Mouse (Mus musculus) left cerebral cortex, postnatal 10 days (tissue): ENCODE results near the gene Dnttip2. TPM values are rescaled to one million over a fixed set of nuclear protein-coding genes. Genes with fewer than 3 reads are reported as not detected.
"Not testable (repeated sequence)": the region's sequence is repeated elsewhere in the genome, so short reads cannot be mapped to it uniquely, and the experiment has no call there.

Experiments
- DNase-seq, 2 experiments: peaks; one replicate each; pipeline ENCODE4 v3.0.0; 2021 to 2022; ENCODE audit warnings: low spot score in 2 of 2, mixed read lengths in 1 of 2; ENCODE audit errors: extremely low spot score in 1 of 2
- intact Hi-C: fragments of 180-260 bp; cut with DNase I; formaldehyde crosslinking; loops from one replicate; pipeline ENCODE4 v1.15.1; 2025
- total RNA-seq, 2 experiments: library from RNA; stranded (reverse); gene quantifications; 2 replicates each; pipeline ENCODE4 v1.2.3; 2021

The Dnttip2 gene
- total RNA-seq, 2 experiments from 2014 or later = 23.5 to 24.3 TPM

GRCm38 (mm10) chr3:122275111-122275510 is 923 bp downstream of the Dnttip2 start:
- no peak for DNase-seq
- intact Hi-C loops = loop anchor here (10.0 kb wide), 1 partner anchor 390 kb away; no protein-coding TSS in a partner anchor

- intact Hi-C loops = no loop called here
- no peak for DNase-seq
These were observed 13.0 kb downstream of the Dnttip2 start for GRCm38 (mm10) chr3:122287195-122287594.

DNA sequence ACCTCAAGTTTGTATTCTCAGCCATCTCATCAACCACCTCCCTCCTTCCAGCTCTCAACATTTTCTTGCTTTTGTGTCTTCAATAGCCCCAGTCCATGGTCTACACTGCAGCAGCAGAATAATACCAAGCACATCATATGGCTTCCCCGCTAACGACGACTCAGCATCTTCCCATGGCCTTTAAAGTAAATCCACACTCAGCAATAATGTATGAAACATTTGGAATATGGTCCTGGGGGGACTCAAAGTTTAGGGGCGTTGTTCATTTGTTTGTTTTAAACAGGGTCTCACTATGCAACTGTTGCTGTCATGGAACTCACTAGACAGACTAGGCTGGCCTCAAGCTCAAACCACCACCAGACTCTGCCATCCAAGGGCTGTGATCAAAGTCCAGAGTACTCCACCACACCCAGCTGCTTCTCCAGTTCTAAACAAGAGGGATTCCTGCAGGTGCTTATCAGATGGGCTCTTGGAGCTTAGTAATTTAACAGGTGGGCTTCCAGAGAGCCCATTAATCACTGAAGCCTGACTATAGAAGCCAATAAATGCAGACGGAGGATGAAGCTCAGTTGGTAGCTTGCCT is 14.5 kb downstream of the Dnttip2 start:
- intact Hi-C loops = no loop called here
- DNase-seq = no peak

- intact Hi-C loops, DNase-seq: not testable (repeated sequence)
These were observed 15.2 kb downstream of the Dnttip2 start for GRCm38 (mm10) chr3:122289344-122289743.

GRCm38 (mm10) chr3:122290696-122291095 is 16.5 kb downstream of the Dnttip2 start:
- DNase-seq = peak; percentile 56 to 60
- intact Hi-C loops = loop anchor here (5.0 kb wide), 1 partner anchor 172 kb away; no protein-coding TSS in a partner anchor

DNA sequence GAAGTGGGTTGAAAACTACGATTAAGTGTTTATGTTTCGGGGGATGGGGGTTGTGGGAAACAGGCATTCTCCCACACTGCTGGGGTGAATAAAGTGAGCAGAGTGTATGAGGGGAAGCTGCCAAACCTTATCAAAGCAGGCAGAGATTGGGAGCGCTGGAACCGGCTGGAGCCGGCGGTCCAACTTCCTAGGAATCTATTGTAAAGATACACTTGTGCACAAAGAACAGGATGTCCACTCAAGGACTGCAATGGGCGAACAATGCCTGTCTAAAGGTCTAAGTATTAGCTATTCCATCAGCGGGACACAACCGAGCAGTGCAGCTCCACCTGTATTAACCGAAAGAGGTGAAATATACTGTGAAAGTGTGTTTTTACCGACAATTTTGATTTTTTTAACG is 17.6 kb downstream of the Dnttip2 start:
- peak in 1 of 2 experiments; percentile 58 for DNase-seq
- intact Hi-C loops = loop anchor here (5.0 kb wide), 1 partner anchor 170 kb away; no protein-coding TSS in a partner anchor

DNA sequence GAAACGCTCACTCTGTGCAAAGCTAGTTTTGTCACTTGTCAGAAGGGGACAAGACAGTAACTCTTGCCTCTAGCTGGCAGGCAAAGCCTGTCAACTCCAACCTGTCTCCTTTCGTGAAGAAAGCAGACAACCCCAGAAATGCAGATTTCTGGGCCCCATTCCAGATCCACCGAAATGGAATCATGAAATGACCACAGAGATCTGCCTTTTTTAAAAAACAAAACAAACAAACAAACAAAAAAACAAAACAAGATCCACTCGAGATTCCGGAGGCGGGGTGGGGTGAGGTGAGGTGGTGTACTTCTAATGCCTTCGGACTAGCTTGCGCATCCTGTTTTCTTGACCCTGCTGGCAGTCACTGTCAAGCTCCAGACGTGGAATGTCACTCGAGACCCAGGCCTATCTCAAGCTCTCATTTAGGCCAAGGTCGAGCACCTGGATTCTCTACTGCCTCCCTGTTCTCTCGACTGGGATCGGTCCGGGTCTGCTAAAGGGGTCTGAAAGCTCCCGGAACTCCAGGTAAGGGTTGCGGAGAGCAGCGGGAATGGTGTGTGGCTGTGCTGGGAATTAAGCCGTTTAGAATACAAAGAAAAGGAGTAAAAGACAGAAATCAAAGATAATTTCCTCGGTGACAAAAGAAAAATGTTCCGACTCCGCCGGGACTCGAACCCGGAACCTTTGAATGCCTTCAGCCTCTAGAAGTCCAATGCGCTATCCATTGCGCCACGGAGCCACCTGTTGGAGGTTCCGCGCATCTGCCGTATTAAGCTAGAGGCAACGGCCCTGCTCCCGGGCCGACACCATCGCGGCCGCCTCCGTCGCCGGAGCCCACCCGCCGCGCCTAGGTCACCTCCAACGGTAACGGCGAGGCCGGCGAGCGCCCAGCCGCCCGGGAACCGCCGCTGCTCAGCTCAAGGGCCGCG is 18.4 kb downstream of the Dnttip2 start:
- DNase-seq = peak; percentile 84 to 91
- intact Hi-C loops = loop anchor here (5.0 kb wide), 1 partner anchor 170 kb away; no protein-coding TSS in a partner anchor

GRCm38 (mm10) chr3:122293223-122293953 is 19.2 kb downstream of the Dnttip2 start:
- intact Hi-C loops = loop anchor here (5.0 kb wide), 1 partner anchor 169 kb away; no protein-coding TSS in a partner anchor
- DNase-seq = peak in 1 of 2 experiments; percentile 92

GRCm38 (mm10) chr3:122293954-122294850 is 20.0 kb downstream of the Dnttip2 start, which contains the start of gene Bcar3:
TSS of gene Bcar3 (plus strand) at chr3:122294136.
- peak; percentile 95 to 96 for DNase-seq
- intact Hi-C loops = loop anchor here (5.0 kb wide), 1 partner anchor 168 kb away; no protein-coding TSS in a partner anchor

DNA sequence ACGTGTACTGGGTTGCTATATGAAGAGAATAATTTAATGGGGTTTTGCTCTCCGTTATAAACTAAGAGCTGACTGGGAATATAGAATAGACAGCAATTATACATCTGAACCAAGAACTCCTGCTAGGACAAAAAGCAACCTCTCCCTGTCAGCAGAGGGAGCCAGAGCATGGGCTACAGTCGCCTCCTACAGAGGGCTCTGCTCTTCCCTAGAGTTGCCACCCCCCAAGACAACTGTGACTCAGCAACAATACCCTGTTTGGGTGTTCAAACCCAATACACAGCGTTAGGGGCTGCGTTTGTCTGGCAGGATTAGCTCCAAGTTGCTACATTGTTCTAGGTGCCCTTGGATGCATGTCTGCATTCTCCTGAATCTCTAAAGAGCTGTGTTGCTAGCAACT is 21.3 kb downstream of the Dnttip2 start:
- intact Hi-C loops = loop anchor here (5.0 kb wide), 1 partner anchor 342 kb away; no protein-coding TSS in a partner anchor
- DNase-seq = peak in 1 of 2 experiments; percentile 77

GRCm38 (mm10) chr3:122296979-122297378 is 22.8 kb downstream of the Dnttip2 start:
- DNase-seq = no peak
- intact Hi-C loops = loop anchor here (5.0 kb wide), 1 partner anchor 340 kb away; no protein-coding TSS in a partner anchor

- DNase-seq = peak; percentile 68 to 69
- intact Hi-C loops = no loop called here
These were observed 27.1 kb downstream of the Dnttip2 start for GRCm38 (mm10) chr3:122300983-122301919.

DNA sequence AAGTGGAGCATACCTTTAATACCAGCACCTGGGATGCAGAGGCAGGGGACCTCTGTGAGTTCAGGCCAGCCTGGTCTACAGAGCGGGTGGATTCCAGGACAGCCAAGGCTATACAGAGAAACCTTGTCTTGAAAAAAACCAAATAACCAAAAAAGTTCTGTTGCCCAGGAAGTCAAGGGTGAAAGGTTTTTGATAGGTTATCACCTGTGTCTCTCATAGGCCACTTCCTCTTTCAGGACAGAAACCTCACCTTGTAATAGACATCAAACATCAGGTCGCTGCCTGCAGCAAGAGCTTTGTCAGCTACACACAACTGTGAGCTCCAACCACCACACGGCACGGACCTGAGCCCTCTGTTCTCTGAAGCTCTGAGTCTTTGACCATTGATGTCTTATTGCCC is 30.4 kb downstream of the Dnttip2 start:
- intact Hi-C loops = no loop called here
- no peak for DNase-seq

- intact Hi-C loops = no loop called here
- DNase-seq = no peak
These were observed 33.9 kb downstream of the Dnttip2 start for GRCm38 (mm10) chr3:122307894-122308671.

DNA sequence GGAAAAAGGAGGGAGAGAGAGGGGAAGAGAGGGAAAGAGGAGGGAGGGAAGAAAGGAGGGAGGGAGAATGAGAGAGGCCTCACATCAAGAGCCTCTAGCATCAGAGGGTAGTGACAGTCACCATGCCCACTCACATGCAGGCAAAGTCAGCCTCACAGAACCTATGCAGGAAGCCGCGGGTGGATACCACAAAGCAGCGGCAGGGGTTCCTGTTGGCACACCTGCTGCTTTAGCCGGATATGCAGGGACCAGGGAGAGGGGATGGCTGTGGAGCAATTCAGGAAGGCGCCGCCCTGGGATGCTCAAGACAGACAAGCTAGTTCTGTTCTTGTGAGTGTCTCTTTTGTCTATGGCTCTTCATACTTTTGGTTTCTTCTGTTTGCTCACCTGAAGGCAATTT is 34.8 kb downstream of the Dnttip2 start:
- intact Hi-C loops = no loop called here
- no peak for DNase-seq

- peak; percentile 64 to 74 for DNase-seq
- intact Hi-C loops = loop anchor here (2.0 to 5.0 kb wide), 2 partner anchors 100 to 155 kb away; no protein-coding TSS in a partner anchor
These were observed 37.9 kb downstream of the Dnttip2 start for GRCm38 (mm10) chr3:122312078-122312477.
